Mouse (Mus musculus) heart, postnatal 36 days (tissue): ENCODE measurements at regions not wholly inside any gene's neighbourhood (a gene's known extent, or its start where the extent isn't known, plus 50 kb on each side); places are given as distances from the start of the nearest gene placed in this dataset.

Source experiments
- DNase-seq, 2 experiments: peaks; one replicate each; pipeline ENCODE4 v3.0.0; 2021 to 2022
- intact Hi-C: fragments of 180-260 bp; cut with DNase I; formaldehyde crosslinking; loops from one replicate; pipeline ENCODE4 v1.15.1; 2025

DNA sequence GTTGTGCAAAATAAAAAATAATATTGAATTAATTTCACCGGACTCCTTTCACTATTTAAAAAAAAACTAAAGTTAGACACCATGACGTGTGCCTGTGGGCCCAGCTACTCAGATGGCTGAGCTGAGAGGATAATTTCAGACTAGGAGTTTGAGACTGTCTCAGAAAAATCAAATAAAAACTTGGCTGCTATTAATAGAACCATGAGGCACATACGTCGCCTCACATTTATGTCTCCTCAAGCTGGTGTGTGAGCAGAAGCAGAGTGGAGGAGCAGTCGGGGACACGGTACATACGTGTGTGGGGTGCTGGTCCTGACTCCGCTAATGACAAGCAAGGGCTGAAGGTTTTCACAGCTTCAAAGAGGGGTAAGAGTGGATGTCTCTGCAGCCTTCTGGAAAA, 52.8 kb upstream of the Dmrtb1 start:
- no peak for DNase-seq
- intact Hi-C loops, result no loop called here

DNA sequence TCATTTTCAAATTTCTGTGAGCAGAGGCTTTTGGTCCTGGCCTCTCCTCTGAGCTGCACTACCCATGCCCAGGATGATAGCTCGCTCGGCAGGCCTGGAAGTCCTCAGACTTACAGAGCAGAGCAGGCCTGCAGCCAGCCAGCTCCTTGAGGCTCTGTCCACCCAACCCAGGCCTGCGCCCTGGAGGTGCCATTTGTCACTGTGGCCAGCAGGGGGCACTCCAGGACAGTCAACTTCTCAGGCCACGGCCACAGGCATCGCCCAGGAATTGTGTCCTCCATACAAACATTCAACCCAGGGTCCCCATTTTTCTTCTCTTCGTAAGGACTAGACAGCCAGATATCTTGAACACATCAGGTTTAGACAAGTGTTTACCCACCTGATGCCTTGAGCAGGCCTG, 53.9 kb upstream of the Dmrtb1 start:
- peak; percentile 80 to 81 for DNase-seq

DNA sequence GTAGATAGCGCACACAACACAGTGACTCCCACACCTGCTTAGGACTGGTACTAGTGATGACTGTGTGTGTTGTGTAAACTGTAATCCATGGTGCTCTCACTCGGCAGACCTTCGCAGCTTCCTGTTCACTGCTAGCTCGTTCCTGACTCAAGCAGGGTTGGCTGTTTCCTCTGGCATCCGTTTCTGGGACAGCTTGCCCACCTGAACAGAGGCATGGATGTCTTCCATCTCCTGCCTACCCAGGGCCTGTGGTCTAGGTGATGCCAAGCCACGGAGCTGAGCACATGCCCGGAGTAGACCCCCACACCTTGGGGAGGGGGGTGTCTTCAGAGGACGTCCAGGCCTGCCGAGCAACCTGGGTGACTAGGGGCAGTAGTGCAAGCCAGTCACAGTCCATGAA, 54.7 kb upstream of the Dmrtb1 start:
- DNase-seq, result no peak
- intact Hi-C loops, result loop anchor here (1.0 kb wide), 1 partner anchor 107 kb away; no protein-coding TSS in a partner anchor

More for the DNA sequence above, 53.9 kb upstream of the Dmrtb1 start:
- intact Hi-C loops, result loop anchor here (1.0 kb wide), 1 partner anchor 107 kb away; no protein-coding TSS in a partner anchor

DNA sequence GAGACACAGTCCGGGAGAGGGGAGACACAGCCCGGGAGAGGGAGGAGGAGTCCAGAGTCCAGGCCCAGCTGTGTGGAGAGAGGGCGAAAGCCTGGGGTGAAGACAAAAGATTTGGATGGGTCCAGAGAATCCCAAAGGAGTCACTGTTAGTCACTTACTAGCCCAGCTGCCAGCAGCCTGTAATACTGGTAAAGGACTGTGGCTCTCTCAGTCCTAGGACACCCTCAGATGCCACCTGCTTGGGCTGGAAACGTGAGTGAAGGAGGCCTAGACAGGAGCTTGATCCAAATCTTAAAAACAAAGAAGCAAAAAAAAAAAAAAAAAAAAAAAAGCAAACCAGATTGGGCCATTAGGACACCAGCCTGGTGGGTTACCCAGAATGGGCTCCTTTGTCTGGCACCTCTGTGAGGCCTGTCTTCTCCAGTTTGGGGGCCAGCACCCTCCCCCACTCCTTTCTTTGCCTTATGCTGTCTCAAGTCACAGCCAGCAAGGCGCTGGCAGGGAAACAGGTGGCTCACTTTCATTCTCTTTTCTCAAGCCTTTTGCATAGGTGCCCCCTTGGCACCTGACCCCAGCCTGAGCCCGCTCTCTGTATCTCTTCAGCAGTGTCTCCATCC, 55.9 kb upstream of the Dmrtb1 start:
- intact Hi-C loops, result no loop called here
- DNase-seq, result no peak

DNA sequence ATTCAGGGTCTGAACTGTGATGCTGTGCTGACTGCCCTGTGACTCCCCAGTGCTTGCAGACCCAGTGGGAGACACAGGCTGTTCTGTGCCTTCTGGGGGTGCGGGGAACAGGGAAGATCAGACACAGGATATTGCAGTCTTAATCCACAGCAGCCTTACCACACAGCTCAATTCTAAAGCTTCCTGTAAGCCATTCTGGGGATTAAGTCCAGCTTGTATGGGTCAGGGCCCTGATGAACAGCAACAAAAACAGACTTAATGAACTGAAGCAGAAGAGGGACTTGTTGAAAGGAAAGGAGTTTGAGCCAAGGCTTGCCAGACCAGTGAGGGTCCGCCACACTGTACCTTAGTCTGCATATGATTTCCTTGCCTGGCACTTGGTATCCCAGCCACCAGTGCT, 58.4 kb upstream of the Lrp8 start:
- intact Hi-C loops, result no loop called here
- DNase-seq, result no peak

DNA sequence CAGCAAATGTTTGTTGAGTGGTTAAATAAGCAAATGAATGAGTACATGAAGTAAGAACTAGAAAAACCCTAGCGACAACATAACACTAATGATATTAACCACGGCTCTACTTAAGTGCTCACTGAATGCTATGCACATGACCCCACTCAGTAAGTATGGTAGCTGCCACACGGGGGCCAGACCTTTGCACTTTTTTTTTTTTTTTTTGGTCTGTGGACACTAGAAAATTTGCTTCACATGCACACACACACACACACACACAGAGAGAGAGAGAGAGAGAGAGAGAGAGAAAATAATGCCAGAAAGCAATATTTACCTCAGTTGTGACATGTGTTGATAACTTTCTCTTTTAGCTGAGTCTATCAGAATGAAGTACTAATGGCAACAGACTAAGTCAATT, 55.7 kb upstream of the Lrp8 start:
- intact Hi-C loops, result no loop called here
- no peak for DNase-seq

DNA sequence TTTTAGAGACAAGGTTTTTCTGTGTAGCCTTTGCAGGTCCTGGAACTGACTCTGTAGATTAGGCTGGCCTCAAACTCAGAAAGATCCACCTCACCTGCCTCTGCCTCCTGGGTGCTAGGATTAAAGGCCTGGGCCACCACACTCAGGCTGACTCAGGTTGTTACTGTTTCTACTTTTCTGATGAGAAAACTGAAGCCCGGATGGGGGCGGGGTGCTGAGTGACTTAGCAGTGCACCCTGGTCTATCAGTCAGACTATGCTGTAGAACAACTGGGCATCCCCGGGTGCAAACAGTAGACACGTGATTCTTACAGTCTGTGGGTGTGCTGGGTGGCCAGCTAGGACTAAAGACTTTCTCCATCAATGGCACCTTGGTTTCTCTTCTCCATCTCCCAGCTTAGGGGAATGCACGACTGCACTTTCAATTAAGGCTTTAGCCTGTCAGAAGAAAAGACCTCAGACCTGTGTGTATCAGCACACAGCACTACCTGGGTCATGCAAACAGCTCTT, 55.1 kb upstream of the Lrp8 start:
- no peak for DNase-seq
- intact Hi-C loops, result no loop called here

DNA sequence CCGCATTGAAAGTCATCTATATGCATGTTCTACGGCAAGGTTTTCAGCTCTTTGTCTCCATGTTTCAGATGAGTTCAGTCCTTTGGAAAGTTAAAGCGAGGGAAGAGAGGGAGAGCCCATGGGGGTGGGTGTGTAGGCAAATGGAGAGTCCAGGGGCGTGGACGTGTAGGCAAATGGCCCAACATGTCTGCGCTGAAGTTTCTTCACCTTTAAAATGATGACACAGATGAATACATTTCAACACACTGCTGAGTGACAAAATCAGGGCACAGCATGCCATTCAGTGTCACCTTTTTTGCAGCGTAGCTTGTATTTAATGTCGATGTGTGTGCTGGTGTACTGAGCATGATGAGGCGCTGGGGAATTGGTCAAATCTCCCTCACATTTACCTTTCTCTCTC, 54.6 kb upstream of the Lrp8 start:
- intact Hi-C loops, result no loop called here

DNA sequence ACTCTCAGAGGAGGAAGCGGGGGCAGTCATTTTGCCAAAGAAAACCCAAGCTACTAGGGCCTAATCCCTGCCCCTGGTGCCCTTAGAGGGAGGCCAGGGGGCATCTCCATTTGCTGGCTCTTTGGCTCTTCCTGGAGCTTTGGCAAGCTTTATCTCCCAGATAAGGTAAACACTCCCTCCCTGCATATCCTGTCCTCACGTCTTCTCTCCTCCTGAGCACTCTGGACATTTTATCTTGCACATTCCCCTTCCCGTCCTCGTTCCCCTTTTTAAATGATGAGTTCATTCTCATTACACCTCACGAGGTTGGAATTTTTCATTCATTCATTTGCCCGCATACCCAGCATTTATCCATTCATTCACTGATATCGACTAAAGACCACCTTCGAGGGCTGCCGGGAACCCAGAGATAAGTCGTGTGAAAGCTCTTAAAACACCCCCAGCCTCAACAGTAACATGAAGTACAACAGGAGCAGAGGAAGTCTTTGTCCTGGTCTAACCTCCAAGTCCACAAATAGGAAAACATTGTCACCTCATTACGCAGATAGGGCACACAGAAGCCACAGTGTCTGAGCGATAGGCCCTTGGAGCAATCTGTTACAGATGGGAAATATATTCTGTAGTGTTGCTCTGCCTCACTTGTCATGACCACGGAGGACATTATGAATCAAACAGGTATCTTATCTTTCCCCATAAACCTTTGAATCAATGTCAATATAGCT, 54.0 kb upstream of the Lrp8 start:
- DNase-seq, result no peak
- intact Hi-C loops, result no loop called here

More for the DNA sequence above, 54.6 kb upstream of the Lrp8 start:
- no peak for DNase-seq

DNA sequence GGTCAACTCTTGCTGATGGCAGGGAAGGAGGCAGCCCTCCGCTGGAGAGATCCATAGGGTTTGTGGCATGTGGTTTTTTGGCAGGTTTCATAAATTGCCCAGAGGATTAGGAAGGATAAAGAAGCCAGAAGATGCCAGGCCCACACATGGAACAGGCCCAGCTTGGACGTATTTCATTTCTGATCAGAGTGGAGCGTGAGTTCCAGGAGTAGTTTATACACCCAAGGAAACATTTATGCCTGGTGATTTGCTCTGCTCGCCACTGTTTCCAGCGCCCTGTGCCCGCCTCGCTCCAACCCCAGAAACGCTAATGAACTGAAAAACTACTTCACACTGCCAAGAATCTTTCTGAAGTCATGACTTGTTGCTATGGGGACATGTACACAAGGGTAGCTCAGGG, 53.0 kb upstream of the Lrp8 start:
- intact Hi-C loops, result no loop called here
- no peak for DNase-seq

DNA sequence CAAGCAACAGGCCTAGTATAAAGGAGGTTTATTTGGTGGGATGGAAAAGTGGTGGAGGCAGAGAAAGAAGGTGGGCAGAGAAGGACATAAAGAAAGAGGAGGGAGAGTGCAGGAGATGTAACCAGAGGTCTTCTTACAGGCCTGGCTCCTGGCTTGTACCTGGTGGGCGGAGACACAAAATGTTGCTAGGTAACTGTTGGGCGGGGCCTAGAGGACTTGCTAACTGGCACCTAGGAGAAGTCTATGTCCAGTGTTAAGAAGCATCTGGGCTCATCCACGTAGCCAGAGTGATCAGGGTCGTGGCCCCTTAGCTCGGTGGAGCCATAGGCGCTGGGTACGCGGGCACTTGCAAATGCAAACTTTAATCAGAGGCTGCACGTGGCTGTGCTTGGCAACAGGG, 52.0 kb upstream of the Lrp8 start:
- no peak for DNase-seq
- intact Hi-C loops, result no loop called here
